Mouse (Mus musculus) left cerebral cortex, postnatal 10 days (tissue): ENCODE measurements around the gene Phykpl. TPM values are rescaled to one million over a fixed set of nuclear protein-coding genes. Genes with fewer than 3 reads are reported as not detected.

ENCODE experiments used
- DNase-seq, 2 experiments: peaks; one replicate each; pipeline ENCODE4 v3.0.0; 2021 to 2022; ENCODE audit warnings: low spot score in 2 of 2, mixed read lengths in 1 of 2; ENCODE audit errors: extremely low spot score in 1 of 2
- intact Hi-C: fragments of 180-260 bp; cut with DNase I; formaldehyde crosslinking; loops from one replicate; pipeline ENCODE4 v1.15.1; 2025
- total RNA-seq, 2 experiments: library from RNA; stranded (reverse); gene quantifications; 2 replicates each; pipeline ENCODE4 v1.2.3; 2021

The Phykpl gene
- total RNA-seq, 2 experiments from 2014 or later = 6.4 to 7.1 TPM

- no peak for DNase-seq
- intact Hi-C loops = no loop called here
These were observed 68.4 kb downstream of the Phykpl start for GRCm38 (mm10) chr11:51652889-51653418.

- DNase-seq = no peak
- intact Hi-C loops = no loop called here
These were observed 69.2 kb downstream of the Phykpl start for GRCm38 (mm10) chr11:51653736-51654135.

Other genes starting within 250 kb of the Phykpl start
- gene Hnrnpab, start 22.1 kb downstream of the Phykpl start, total RNA-seq = 100 to 1,000 TPM; 182 to 186 TPM
- 10 to 100 TPM; 51.1 to 51.4 TPM for gene Nhp2, start 35.0 kb downstream of the Phykpl start, total RNA-seq
- 10 to 100 TPM; 46.6 to 49.8 TPM for gene Rmnd5b, start 51.1 kb downstream of the Phykpl start, total RNA-seq
- gene N4bp3, start 66.1 kb downstream of the Phykpl start, total RNA-seq = 10 to 100 TPM; 12.8 to 14.0 TPM
- gene D930048N14Rik, start 66.2 kb downstream of the Phykpl start, total RNA-seq = under 1 TPM; 0.86 to 0.97 TPM
- 10 to 100 TPM; 29.1 to 29.9 TPM for gene 0610009B22Rik, start 104.1 kb downstream of the Phykpl start, total RNA-seq
- gene Sec24a, start 178.9 kb downstream of the Phykpl start, total RNA-seq = 10 to 100 TPM; 24.4 to 25.8 TPM
- gene Sar1b, start 178.9 kb downstream of the Phykpl start, total RNA-seq = 10 to 100 TPM; 79.6 to 80.6 TPM